Mouse (Mus musculus) CH12.LX (cell line): ENCODE data around the gene Rpl23. TPM values are rescaled to one million over a fixed set of nuclear protein-coding genes. Genes with fewer than 3 reads are reported as not detected.

Source experiments
- DNase-seq: peaks from one replicate; pipeline ENCODE4 v3.0.0-alpha.2; 2013; ENCODE audit errors: extremely low read depth
- H3K27ac ChIP-seq: 2 replicates; pipeline ENCODE4 v1.5.1; 2012; ENCODE audit warnings: low read depth, mild to moderate bottlenecking, control low read depth, moderate library complexity; ENCODE audit not compliant: insufficient read depth
- H3K27me3 ChIP-seq: replicated peaks from 2 replicates; pipeline ENCODE3; 2012; ENCODE audit warnings: inconsistent platforms
- H3K36me3 ChIP-seq, 2 experiments: replicated peaks in 1 of 2; 2 replicates each; pipeline versions ENCODE3 to v1.6.1; 2012; ENCODE audit warnings: inconsistent platforms in 1 of 2, low read length in 1 of 2, mild to moderate bottlenecking in 1 of 2, mixed read lengths in 1 of 2, moderate library complexity in 1 of 2; ENCODE audit not compliant: control insufficient read depth in 1 of 2, insufficient read depth in 1 of 2
- H3K4me1 ChIP-seq, 2 experiments: 2 replicates each; pipeline ENCODE4 v1.6.1; 2012; ENCODE audit warnings: inconsistent platforms in 1 of 2, moderate library complexity in 1 of 2; ENCODE audit not compliant: insufficient read depth in 2 of 2, control insufficient read depth in 1 of 2
- H3K4me2 ChIP-seq: 2 replicates; pipeline ENCODE4 v1.6.1; 2012; ENCODE audit warnings: low read depth, mild to moderate bottlenecking, control low read depth; ENCODE audit not compliant: poor library complexity, insufficient read depth, severe bottlenecking
- H3K4me3 ChIP-seq, 3 experiments: fragments of 150-350 bp in 1 of 3; sonication (generic) in 1 of 3; replicated peaks in 1 of 3; 2 replicates each; pipeline versions ENCODE3 to v1.5.1; 2011 to 2012; ENCODE audit warnings: low read depth in 2 of 3, low read length in 2 of 3, mild to moderate bottlenecking in 2 of 3, moderate library complexity in 2 of 3, control low read depth in 1 of 3, improper control_type of control experiment in 1 of 3, inconsistent platforms in 1 of 3, mixed read lengths in 1 of 3; ENCODE audit not compliant: poor library complexity in 1 of 3
- H3K79me2 ChIP-seq: replicated peaks from 2 replicates; pipeline ENCODE4 v1.6.1; 2012; ENCODE audit warnings: mild to moderate bottlenecking, moderate library complexity; ENCODE audit not compliant: control insufficient read depth, poor library complexity, insufficient read depth, severe bottlenecking; ENCODE audit errors: extremely low read depth
- H3K9ac ChIP-seq: 2 replicates; pipeline ENCODE4 v1.6.1; 2012; ENCODE audit warnings: low read depth, mild to moderate bottlenecking, control low read depth, moderate library complexity; ENCODE audit not compliant: insufficient read depth
- H3K9me3 ChIP-seq: replicated peaks from 2 replicates; pipeline ENCODE3; 2012; ENCODE audit warnings: low read length, inconsistent platforms, mixed read lengths
- BHLHE40 ChIP-seq: IDR thresholded peaks from 2 replicates; pipeline ENCODE4 v1.6.1; 2011; ENCODE audit warnings: mild to moderate bottlenecking, low read depth, low read length, improper control_type of control experiment
- CHD2 ChIP-seq: IDR thresholded peaks from 2 replicates; pipeline ENCODE4 v1.6.1; 2011; ENCODE audit warnings: low read length, improper control_type of control experiment
- CTCF ChIP-seq, 2 experiments: IDR thresholded peaks in 1 of 2; conservative IDR thresholded peaks in 1 of 2; 2 replicates each; pipeline ENCODE4 v1.5.1; 2011 to 2012; ENCODE audit warnings: low read depth in 2 of 2, low read length in 2 of 2, improper control_type of control experiment in 1 of 2, inconsistent platforms in 1 of 2, mild to moderate bottlenecking in 1 of 2, moderate library complexity in 1 of 2
- E2F4 ChIP-seq: IDR thresholded peaks from 2 replicates; pipeline ENCODE4 v1.6.1; 2011; ENCODE audit warnings: low read depth, low read length, improper control_type of control experiment; ENCODE audit not compliant: insufficient replicate concordance
- ELF1 ChIP-seq: IDR thresholded peaks from 2 replicates; pipeline ENCODE4 v1.6.1; 2014; ENCODE audit warnings: low read depth, mild to moderate bottlenecking, inconsistent platforms, low read length, improper control_type of control experiment
- ETS1 ChIP-seq: conservative IDR thresholded peaks from 2 replicates; pipeline ENCODE4 v1.6.1; 2012; ENCODE audit warnings: low read depth, mild to moderate bottlenecking, inconsistent platforms, low read length, improper control_type of control experiment, moderate library complexity
- HCFC1 ChIP-seq: IDR thresholded peaks from 2 replicates; pipeline ENCODE4 v1.6.1; 2012; ENCODE audit warnings: low read depth, mild to moderate bottlenecking, inconsistent platforms, low read length, improper control_type of control experiment
- KAT2A ChIP-seq: IDR thresholded peaks from 2 replicates; pipeline ENCODE4 v1.6.1; 2012; ENCODE audit warnings: low read length, improper control_type of control experiment, inconsistent platforms; ENCODE audit not compliant: insufficient replicate concordance
- MAFK ChIP-seq: IDR thresholded peaks from 2 replicates; pipeline ENCODE4 v1.6.1; 2011; ENCODE audit warnings: low read length, improper control_type of control experiment; ENCODE audit not compliant: insufficient replicate concordance
- MXI1 ChIP-seq: IDR thresholded peaks from 2 replicates; pipeline ENCODE4 v1.6.1; 2011; ENCODE audit warnings: mild to moderate bottlenecking, low read depth, low read length, improper control_type of control experiment
- NRF1 ChIP-seq: IDR thresholded peaks from 2 replicates; pipeline ENCODE4 v1.6.1; 2014; ENCODE audit warnings: low read depth, mild to moderate bottlenecking, inconsistent platforms, low read length, improper control_type of control experiment, moderate library complexity
- PAX5 ChIP-seq: IDR thresholded peaks from 2 replicates; pipeline ENCODE4 v1.6.1; 2012; ENCODE audit warnings: low read length, inconsistent platforms, mixed read lengths
- RCOR1 ChIP-seq: conservative IDR thresholded peaks from 2 replicates; pipeline ENCODE4 v1.6.1; 2012; ENCODE audit warnings: low read depth, mild to moderate bottlenecking, inconsistent platforms, low read length, improper control_type of control experiment
- SIN3A ChIP-seq: IDR thresholded peaks from 2 replicates; pipeline ENCODE4 v1.6.1; 2012; ENCODE audit warnings: low read length, improper control_type of control experiment, inconsistent platforms
- SMC3 ChIP-seq: IDR thresholded peaks from 2 replicates; pipeline ENCODE4 v1.6.1; 2011; ENCODE audit warnings: low read depth, low read length, improper control_type of control experiment
- ZC3H11A ChIP-seq: IDR thresholded peaks from 2 replicates; pipeline ENCODE4 v1.6.1; 2012; ENCODE audit warnings: low read depth, mild to moderate bottlenecking, inconsistent platforms, low read length, improper control_type of control experiment
- dilution Hi-C: fragments of 300-500 bp; cut with MboI; formaldehyde crosslinking; loops from 2 replicates; pipeline ENCODE4 v1.14.3; 2020; ENCODE audit warnings: low sequenced_read_pairs; ENCODE audit not compliant: extremely low pct_unique_long_range_greater_than_20kb, extremely low pct_ligation_motif_present
- in situ Hi-C: fragments of 300-500 bp; cut with MboI; formaldehyde crosslinking; loops from 3 replicates; pipeline ENCODE4 v1.14.3; 2019; ENCODE audit warnings: low sequenced_read_pairs, low pct_ligation_motif_present, low pct_unique_long_range_greater_than_20kb, mixed read lengths
- polyA plus RNA-seq: library from polyadenylated mRNA; unstranded; fragments of >175 nt; gene quantifications from 2 replicates; pipeline ENCODE4 v1.2.1, GENCODE M21; 2012; ENCODE audit warnings: low read depth; ENCODE audit not compliant: insufficient read length
- total RNA-seq, 2 experiments: library from RNA; depleted of rRNA; stranded (reverse); fragments of 300-350 nt in 1 of 2; fragments of >200 nt in 1 of 2; gene quantifications; 2 replicates each; pipeline ENCODE4 v1.2.3; 2012 to 2014

The Rpl23 gene
- total and polyA plus RNA-seq, 3 experiments: 1,387 to 2,073 (median 1,878) TPM

- Histone ChIP-seq H3K4me1 (peaks cover 15 to 70% of the 10 kb centered on the region in 2 experiments), H3K4me2 (no peak overlapping the region), H3K9me3 (no peaks in the 10 kb centered on the region), H3K4me3 (no peak overlapping the region), H3K27me3 (no peaks in the 10 kb centered on the region), H3K27ac (no peak overlapping the region), H3K79me2 (no peaks in the 10 kb centered on the region), H3K36me3 (peaks cover 3 to 82% of the 10 kb centered on the region in 2 experiments), H3K9ac (no peak overlapping the region)
- in situ Hi-C loops: no loop called here
- no peak for TF ChIP-seq SIN3A
- no peak for TF ChIP-seq CTCF (conservative IDR thresholded peaks at IDR 0.05 in 1 of 2, IDR thresholded peaks at IDR 0.05 in 1 of 2; ENCODE audit: low read depth in 2 of 2, low read length in 2 of 2)
- TF ChIP-seq SMC3: no peak
- dilution Hi-C loops: no loop called here
- DNase-seq: no peak
These were observed 30.3 kb upstream of the Rpl23 start for GRCm38 (mm10) chr11:97812491-97812921.

GRCm38 (mm10) chr11:97811569-97812362 lies 29.5 kb upstream of the Rpl23 start:
- Histone ChIP-seq H3K9ac (no peak overlapping the region), H3K27me3 (no peaks in the 10 kb centered on the region), H3K9me3 (no peaks in the 10 kb centered on the region), H3K4me3 (no peak overlapping the region), H3K27ac (no peak overlapping the region), H3K4me2 (no peak overlapping the region), H3K79me2 (no peaks in the 10 kb centered on the region), H3K36me3 (peaks cover 5 to 84% of the 10 kb centered on the region in 2 experiments), H3K4me1 (peaks cover 15 to 68% of the 10 kb centered on the region in 2 experiments)
- DNase-seq: no peak
- in situ Hi-C loops (no loop called here), dilution Hi-C loops (no loop called here)
- TF ChIP-seq MAFK (no peak), PAX5 (no peak), CHD2 (no peak), BHLHE40 (no peak), E2F4 (no peak)

GRCm38 (mm10) chr11:97810970-97811369 lies 28.7 kb upstream of the Rpl23 start:
- Histone ChIP-seq H3K27ac (no peak overlapping the region), H3K4me2 (no peak overlapping the region), H3K9ac (no peak overlapping the region), H3K79me2 (no peaks in the 10 kb centered on the region), H3K4me1 (peaks cover 21 to 75% of the 10 kb centered on the region in 2 experiments), H3K27me3 (no peaks in the 10 kb centered on the region), H3K36me3 (peaks cover 5 to 83% of the 10 kb centered on the region in 2 experiments), H3K4me3 (no peak overlapping the region), H3K9me3 (no peaks in the 10 kb centered on the region)
- in situ Hi-C loops (no loop called here), dilution Hi-C loops (no loop called here)
- TF ChIP-seq HCFC1 (no peak), NRF1 (no peak), MXI1 (no peak), ELF1 (no peak), RCOR1 (no peak), KAT2A (no peak), ZC3H11A (no peak), ETS1 (no peak)
- DNase-seq: no peak
